Mouse (Mus musculus) embryonic facial prominence, embryonic 14.5 days (tissue): ENCODE measurements around the gene Ank2. TPM values are rescaled to one million over a fixed set of nuclear protein-coding genes. Genes with fewer than 3 reads are reported as not detected.

Experiments
- ATAC-seq: fragments of 200-750 bp; cut with Nextera tagmentation; 2 replicates; pipeline ENCODE4 v1.8.0; 2017; ENCODE audit warnings: low read depth, moderate number of reproducible peaks, moderate TSS enrichment
- DNase-seq: peaks from one replicate; pipeline ENCODE4 v3.0.0-alpha.2; 2015; ENCODE audit warnings: low spot score
- H3K27ac ChIP-seq: fragments of 300-500 bp; sonication (generic); replicated peaks from 2 replicates; pipeline ENCODE4 v1.5.1; 2014; ENCODE audit warnings: low read depth, mild to moderate bottlenecking, low read length, moderate library complexity
- H3K27me3 ChIP-seq: fragments of 300-500 bp; sonication (generic); replicated peaks from 2 replicates; pipeline ENCODE4 v1.6.1; 2014; ENCODE audit warnings: low read length; ENCODE audit not compliant: control insufficient read depth, insufficient read depth
- H3K36me3 ChIP-seq: fragments of 300-500 bp; sonication (generic); 2 replicates; pipeline ENCODE4 v1.6.1; 2014; ENCODE audit warnings: low read length, mixed read lengths; ENCODE audit not compliant: control insufficient read depth, insufficient read depth
- H3K4me1 ChIP-seq: fragments of 300-500 bp; sonication (generic); 2 replicates; pipeline ENCODE4 v1.6.1; 2014; ENCODE audit warnings: antibody characterized with exemption, low read length; ENCODE audit not compliant: control insufficient read depth, insufficient read depth
- H3K4me2 ChIP-seq: fragments of 300-500 bp; sonication (generic); 2 replicates; pipeline ENCODE4 v1.6.1; 2014; ENCODE audit warnings: low read depth, mild to moderate bottlenecking, low read length, moderate library complexity, mixed read lengths
- H3K4me3 ChIP-seq: fragments of 300-500 bp; sonication (generic); 2 replicates; pipeline ENCODE4 v1.5.1; 2014; ENCODE audit warnings: low read depth, mild to moderate bottlenecking, low read length
- H3K9ac ChIP-seq: fragments of 300-500 bp; sonication (generic); 2 replicates; pipeline ENCODE4 v1.6.1; 2014; ENCODE audit warnings: low read depth, mild to moderate bottlenecking, low read length, moderate library complexity, mixed read lengths
- H3K9me3 ChIP-seq: fragments of 300-500 bp; sonication (generic); 2 replicates; pipeline ENCODE4 v1.6.1; 2016; ENCODE audit warnings: low read length; ENCODE audit not compliant: control insufficient read depth
- WGBS: fragments of 180-500 bp; shearing (Covaris S2); extraction: QIAGEN DNeasy Blood & Tissue Kit; methylation state at CpG from one replicate; pipeline ENCODE4 v1.1.7; 2014; 5-methylcytosine and 5-hydroxymethylcytosine counted together
- polyA plus RNA-seq: library from polyadenylated mRNA; unstranded; fragments of >200 nt; fragmentation: Nextera tagmentation; extraction: Ambion mirVana; gene quantifications from 2 replicates; pipeline ENCODE4 v1.2.1, GENCODE M21; 2014

Gene Ank2
- polyA plus RNA-seq, 1 experiment from 2014 or later: 48.3 TPM

GRCm38 (mm10) chr3:127187081-127187480, 312.1 kb downstream of the Ank2 start:
- no peak overlapping the region for H3K4me3 ChIP-seq
- H3K9ac ChIP-seq: no peak overlapping the region
- no peaks in the 10 kb centered on the region for H3K27me3 ChIP-seq
- DNase-seq (no peak), ATAC-seq (no peak)
- WGBS: 79% methylated on average over 2 of the region's 2 CpGs
- H3K4me1 ChIP-seq: no peaks in the 10 kb centered on the region
- no peak overlapping the region for H3K27ac ChIP-seq
- no peaks in the 10 kb centered on the region for H3K36me3 ChIP-seq
- no peak overlapping the region for H3K4me2 ChIP-seq
- H3K9me3 ChIP-seq: no peaks in the 10 kb centered on the region

- Histone ChIP-seq H3K36me3 (no peaks in the 10 kb centered on the region), H3K4me2 (no peak overlapping the region), H3K27ac (no peak overlapping the region), H3K4me3 (no peak overlapping the region), H3K27me3 (no peaks in the 10 kb centered on the region), H3K4me1 (no peaks in the 10 kb centered on the region), H3K9ac (no peak overlapping the region), H3K9me3 (no peaks in the 10 kb centered on the region)
- DNase-seq: no peak
- ATAC-seq: no peak
- 93% methylated on average over 3 of the region's 3 CpGs for WGBS
Measured at GRCm38 (mm10) chr3:127186239-127186638, 312.9 kb downstream of the Ank2 start.

GRCm38 (mm10) chr3:127183998-127184753, 315.0 kb downstream of the Ank2 start:
- peak; percentile 28; the same call in 1 of the 2 replicates for ATAC-seq
- Histone ChIP-seq H3K4me1 (no peaks in the 10 kb centered on the region), H3K9me3 (no peaks in the 10 kb centered on the region), H3K4me2 (no peak overlapping the region), H3K9ac (no peak overlapping the region), H3K27me3 (no peaks in the 10 kb centered on the region), H3K36me3 (no peaks in the 10 kb centered on the region), H3K27ac (no peak overlapping the region), H3K4me3 (no peak overlapping the region)
- 11% methylated on average over 5 of the region's 5 CpGs for WGBS
- DNase-seq: peak; percentile 59

- no peaks in the 10 kb centered on the region for H3K27me3 ChIP-seq
- WGBS: 86% methylated on average over 2 of the region's 2 CpGs
- H3K4me1 ChIP-seq: no peaks in the 10 kb centered on the region
Measured at GRCm38 (mm10) chr3:127172697-127173096, 326.5 kb downstream of the Ank2 start.

GRCm38 (mm10) chr3:127170246-127170645, 328.9 kb downstream of the Ank2 start:
- no peaks in the 10 kb centered on the region for H3K9me3 ChIP-seq
- no peaks in the 10 kb centered on the region for H3K36me3 ChIP-seq
- WGBS: 90% methylated on average over 12 of the region's 12 CpGs
- H3K9ac ChIP-seq: no peak overlapping the region
- H3K4me1 ChIP-seq: no peaks in the 10 kb centered on the region
- H3K27me3 ChIP-seq: no peaks in the 10 kb centered on the region
- ATAC-seq (no peak), DNase-seq (no peak)
- no peak overlapping the region for H3K4me2 ChIP-seq
- H3K27ac ChIP-seq: no peak overlapping the region
- no peak overlapping the region for H3K4me3 ChIP-seq

More at GRCm38 (mm10) chr3:127172697-127173096, 326.5 kb downstream of the Ank2 start:
- DNase-seq (no peak), ATAC-seq (no peak)
- Histone ChIP-seq H3K27ac (no peak overlapping the region), H3K4me2 (no peak overlapping the region), H3K4me3 (no peak overlapping the region), H3K9me3 (no peaks in the 10 kb centered on the region), H3K36me3 (no peaks in the 10 kb centered on the region), H3K9ac (no peak overlapping the region)

GRCm38 (mm10) chr3:127169114-127169513, 330.0 kb downstream of the Ank2 start:
- peaks cover under 1% of the 10 kb centered on the region; the same call in 1 of the 2 replicates for H3K27me3 ChIP-seq
- ATAC-seq (no peak), DNase-seq (no peak)
- no peak overlapping the region for H3K27ac ChIP-seq
- no peak overlapping the region for H3K9ac ChIP-seq
- no peak overlapping the region for H3K4me3 ChIP-seq
- H3K9me3 ChIP-seq: no peaks in the 10 kb centered on the region
- no peaks in the 10 kb centered on the region for H3K36me3 ChIP-seq
- H3K4me1 ChIP-seq: no peaks in the 10 kb centered on the region
- no peak overlapping the region for H3K4me2 ChIP-seq
- 90% methylated on average over 1 of the region's 1 CpGs for WGBS

GRCm38 (mm10) chr3:127163749-127164148, 335.4 kb downstream of the Ank2 start:
- Histone ChIP-seq H3K27me3 (peaks cover 6% of the 10 kb centered on the region; the same call in 1 of the 2 replicates), H3K9me3 (no peaks in the 10 kb centered on the region), H3K27ac (no peak overlapping the region), H3K9ac (no peak overlapping the region), H3K36me3 (no peaks in the 10 kb centered on the region), H3K4me1 (peaks cover 7% of the 10 kb centered on the region; the same call in 1 of the 2 replicates), H3K4me2 (no peak overlapping the region), H3K4me3 (no peak overlapping the region)
- ATAC-seq (no peak), DNase-seq (no peak)
- 58% methylated on average over 3 of the region's 3 CpGs for WGBS

GRCm38 (mm10) chr3:127161998-127162712, 337.0 kb downstream of the Ank2 start:
- no peaks in the 10 kb centered on the region for H3K9me3 ChIP-seq
- H3K36me3 ChIP-seq: no peaks in the 10 kb centered on the region
- peak; percentile 93 for ATAC-seq
- H3K4me2 ChIP-seq: peak overlapping the region; percentile 92
- H3K27ac ChIP-seq: no peak overlapping the region
- under 1% methylated on average over 37 of the region's 41 CpGs for WGBS
- peak overlapping the region; percentile 49 for H3K4me3 ChIP-seq
- peak; percentile 92 for DNase-seq
- H3K9ac ChIP-seq: peak overlapping the region; percentile 58
- H3K27me3 ChIP-seq: peaks cover 6% of the 10 kb centered on the region; the same call in 1 of the 2 replicates
- H3K4me1 ChIP-seq: peaks cover 7% of the 10 kb centered on the region; the same call in 1 of the 2 replicates
